Mouse (Mus musculus) layer of hippocampus, adult 8-10 months (tissue): ENCODE measurements around the gene Olfr47. TPM values are rescaled to one million over a fixed set of nuclear protein-coding genes. Genes with fewer than 3 reads are reported as not detected.
A peak's percentile ranks its signal among the peaks of the same experiment; 100 is the strongest.
"Not testable (repeated sequence)": the region's sequence is repeated elsewhere in the genome, so short reads cannot be mapped to it uniquely, and the experiment has no call there.

Source experiments
- DNase-seq, 2 experiments: peaks; one replicate each; pipeline ENCODE4 v3.0.0; 2022; ENCODE audit warnings: low spot score in 2 of 2
- total RNA-seq, 4 experiments: library from RNA; stranded (reverse); gene quantifications; 2 replicates each; pipeline ENCODE4 v1.2.4; 2022

The Olfr47 gene
- total RNA-seq, result not detected

GRCm38 (mm10) chr6:43231255-43231654 is at the start of gene Olfr47:
Gene Olfr47 (plus strand): TSS chr6:43231529.
- DNase-seq, result not testable (repeated sequence)

GRCm38 (mm10) chr6:43190986-43191385 is 40.3 kb upstream of the Olfr47 start:
- DNase-seq, result no peak

GRCm38 (mm10) chr6:43196781-43197180 is 34.5 kb upstream of the Olfr47 start, which contains the start of gene Olfr435:
Gene Olfr435 (plus strand): TSS chr6:43197146.
- DNase-seq, result no peak

- no peak for DNase-seq
Observed at GRCm38 (mm10) chr6:43198094-43198493, 33.2 kb upstream of the Olfr47 start.

GRCm38 (mm10) chr6:43202786-43203185 is 28.5 kb upstream of the Olfr47 start:
- DNase-seq, result no peak

GRCm38 (mm10) chr6:43205355-43205754 is 26.0 kb upstream of the Olfr47 start:
- no peak for DNase-seq

GRCm38 (mm10) chr6:43212873-43213272 is 18.5 kb upstream of the Olfr47 start, which contains the start of gene Olfr434:
Gene Olfr434 (plus strand): TSS chr6:43213021.
- peak in 1 of 2 experiments; percentile 3 for DNase-seq

- no peak for DNase-seq
Observed at GRCm38 (mm10) chr6:43242061-43242460, 10.7 kb downstream of the Olfr47 start.

- DNase-seq, result no peak
Observed at GRCm38 (mm10) chr6:43247396-43247795, 16.1 kb downstream of the Olfr47 start.

- DNase-seq, result no peak
Observed at GRCm38 (mm10) chr6:43252994-43253393, 21.7 kb downstream of the Olfr47 start.

- DNase-seq, result no peak
Observed at GRCm38 (mm10) chr6:43254193-43254926, 23.0 kb downstream of the Olfr47 start.

- DNase-seq, result no peak
Observed at GRCm38 (mm10) chr6:43260756-43261155, 29.4 kb downstream of the Olfr47 start.

GRCm38 (mm10) chr6:43265363-43266041 is 34.2 kb downstream of the Olfr47 start, which contains the start of gene Arhgef5:
Gene Arhgef5 (plus strand): TSS chr6:43265582.
- no peak for DNase-seq

- no peak for DNase-seq
Observed at GRCm38 (mm10) chr6:43266356-43266755, 35.0 kb downstream of the Olfr47 start.

GRCm38 (mm10) chr6:43272597-43272996 is 41.3 kb downstream of the Olfr47 start:
- DNase-seq, result no peak

- DNase-seq, result no peak
Observed at GRCm38 (mm10) chr6:43274123-43274522, 42.8 kb downstream of the Olfr47 start.

GRCm38 (mm10) chr6:43278247-43278646 is 46.9 kb downstream of the Olfr47 start:
- DNase-seq, result no peak

GRCm38 (mm10) chr6:43280481-43280880 is 49.2 kb downstream of the Olfr47 start:
- no peak for DNase-seq
